Mouse (Mus musculus): ENCODE results near the gene Adra2c.
A peak's percentile ranks its signal among the peaks of the same experiment; 100 is the strongest.

Adra2c gene

GRCm38 (mm10) chr5:35313231-35313821 lies 35.2 kb downstream of the Adra2c start:
- peak; percentile 71 for DNase-seq

DNA sequence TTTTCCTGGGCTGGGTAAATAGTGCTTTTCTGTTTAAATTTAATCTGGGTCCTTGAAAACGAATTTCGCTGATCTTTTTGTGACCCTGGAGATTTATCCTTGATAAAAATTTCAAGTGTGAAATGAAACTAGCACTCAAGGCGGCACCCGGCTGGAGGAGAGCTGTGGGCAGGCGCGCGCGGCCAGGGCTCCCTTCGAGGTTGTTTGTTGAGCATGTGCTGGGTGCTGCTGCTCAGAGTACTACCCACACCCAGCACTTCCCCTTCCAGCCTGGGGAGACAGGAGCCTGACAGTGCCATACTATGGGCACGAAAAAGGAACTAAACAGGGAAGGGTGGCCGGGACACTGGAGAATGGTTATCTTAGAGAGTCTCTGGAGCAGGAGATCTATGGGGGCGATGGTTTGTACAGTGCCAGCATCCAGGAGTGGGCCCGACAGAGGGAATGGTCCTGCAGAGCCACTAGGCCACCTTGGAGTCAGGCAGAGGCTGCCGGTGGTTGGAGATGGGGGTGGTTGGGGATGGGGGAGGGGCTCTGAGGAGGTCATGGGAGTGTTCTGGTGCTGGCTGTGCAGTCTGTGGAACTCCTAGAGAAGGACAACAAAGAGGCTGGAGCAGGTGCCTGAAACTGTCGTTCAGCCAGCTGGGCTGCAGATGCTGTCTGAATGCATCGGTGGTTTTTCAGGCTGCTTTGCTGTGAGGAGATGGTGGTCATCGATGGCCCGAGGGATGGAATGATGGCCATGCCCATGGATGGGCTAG lies 35.9 kb downstream of the Adra2c start:
- peak; percentile 24 for DNase-seq

- no peak for DNase-seq
Measured at GRCm38 (mm10) chr5:35314629-35315028, 36.5 kb downstream of the Adra2c start.

DNA sequence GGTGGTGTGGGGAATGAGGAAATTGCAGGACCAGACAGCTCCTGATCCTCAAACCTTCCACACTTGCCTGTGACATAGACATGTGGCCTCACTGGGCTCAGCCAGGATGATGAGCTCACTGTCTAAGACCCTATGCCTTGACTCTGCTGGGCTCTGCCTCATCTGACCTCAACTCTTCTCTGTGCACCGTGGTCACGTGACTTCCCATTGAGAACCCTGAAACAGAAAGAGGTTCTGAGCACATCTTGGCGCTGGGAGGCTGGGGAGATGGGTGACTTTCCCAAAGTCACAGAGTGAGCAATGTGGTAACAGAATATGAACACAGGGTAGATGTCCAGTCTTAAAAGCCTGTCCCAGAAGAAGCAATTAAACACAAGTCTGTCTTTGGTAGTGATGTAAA lies 37.1 kb downstream of the Adra2c start:
- no peak for DNase-seq

DNA sequence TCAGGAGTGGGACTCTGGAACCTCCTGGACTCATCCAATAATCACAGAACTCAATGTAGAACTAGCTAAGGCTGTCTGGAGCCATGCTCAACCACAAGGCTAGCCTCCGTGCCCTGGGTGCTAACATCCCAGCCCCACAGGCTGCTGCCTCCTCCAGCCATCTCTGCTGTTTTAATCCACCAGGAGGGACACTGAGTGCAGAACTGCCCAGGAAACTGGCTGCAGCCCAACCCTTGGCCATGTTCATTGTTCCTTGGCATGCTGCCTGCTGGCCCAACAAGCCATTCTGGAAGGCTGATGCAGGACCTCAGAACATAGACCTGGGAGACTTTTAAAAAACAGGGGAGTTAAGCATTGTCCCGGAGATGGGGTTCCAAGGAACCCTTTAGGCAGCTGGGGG lies 42.5 kb downstream of the Adra2c start:
- DNase-seq: no peak

GRCm38 (mm10) chr5:35330822-35331221 lies 52.7 kb downstream of the Adra2c start:
- no peak for DNase-seq
